Mouse (Mus musculus) left cerebral cortex, adult 8-10 months (tissue): ENCODE measurements at regions not wholly inside any gene's neighbourhood (a gene's known extent, or its start where the extent isn't known, plus 50 kb on each side); places are given as distances from the start of the nearest gene placed in this dataset.

Source experiments
- DNase-seq, 2 experiments: peaks; one replicate each; pipeline ENCODE4 v3.0.0; 2022; ENCODE audit warnings: low spot score in 2 of 2

DNA sequence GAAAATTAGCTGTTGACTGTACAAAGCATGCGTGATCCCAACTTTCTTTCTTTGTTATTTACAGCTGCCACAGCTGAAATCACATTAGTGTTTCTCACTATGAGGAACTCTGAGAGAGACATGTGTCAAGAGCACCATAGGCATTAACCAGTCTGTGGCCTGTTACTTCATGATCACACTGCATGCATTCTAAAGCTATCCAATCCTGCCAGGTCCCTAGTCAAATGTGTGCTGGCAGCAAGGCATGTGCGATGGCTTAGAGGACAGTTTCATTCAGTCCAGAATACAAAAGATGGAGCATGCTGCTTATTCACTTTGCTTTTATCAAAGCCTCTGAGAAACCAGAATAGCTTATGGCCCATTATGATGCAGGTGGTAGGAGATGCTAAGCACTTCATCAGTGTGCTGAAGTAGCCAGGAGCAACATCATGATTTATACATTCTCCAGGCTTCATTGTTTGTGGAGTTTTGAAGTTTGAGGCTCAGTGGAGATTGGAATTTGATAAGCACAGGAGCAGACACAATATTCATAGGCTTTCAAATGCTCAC, 882.9 kb upstream of the Lrrn3 start:
- no peak for DNase-seq

DNA sequence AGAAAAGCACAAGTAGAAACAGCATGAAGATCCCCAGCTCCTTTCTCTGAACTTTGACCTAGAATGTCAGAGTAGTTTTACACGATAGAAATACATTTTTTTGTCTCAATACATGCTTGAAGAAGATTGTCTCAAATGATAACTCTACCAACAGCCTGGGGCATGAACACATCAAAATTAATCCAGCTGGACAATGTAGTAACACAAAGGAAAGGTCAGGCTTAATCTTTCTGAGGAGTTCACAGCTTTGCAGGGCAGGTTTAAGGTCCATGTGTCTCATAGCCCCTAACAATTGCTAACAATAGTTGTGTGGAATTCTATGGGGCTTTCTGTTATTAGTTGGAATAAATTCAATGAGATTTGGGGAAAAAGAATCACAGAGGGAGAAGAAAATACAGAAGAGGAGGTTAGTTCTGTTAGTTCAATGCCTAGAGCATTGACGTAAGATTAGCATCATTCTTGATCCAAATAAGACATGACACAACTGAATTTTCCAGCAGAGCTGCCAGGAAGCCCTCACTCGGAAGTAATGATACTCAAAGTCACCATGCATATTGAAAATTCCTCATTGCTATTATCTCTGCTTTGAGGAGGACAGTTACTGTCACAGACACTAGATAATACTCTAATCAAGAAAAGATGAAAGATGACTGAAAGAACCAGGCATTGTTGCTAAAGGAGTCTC, 852.9 kb upstream of the Lrrn3 start:
- DNase-seq, result no peak

- no peak for DNase-seq
Measured at GRCm38 (mm10) chr12:42306429-42306828, 820.2 kb upstream of the Lrrn3 start.

DNA sequence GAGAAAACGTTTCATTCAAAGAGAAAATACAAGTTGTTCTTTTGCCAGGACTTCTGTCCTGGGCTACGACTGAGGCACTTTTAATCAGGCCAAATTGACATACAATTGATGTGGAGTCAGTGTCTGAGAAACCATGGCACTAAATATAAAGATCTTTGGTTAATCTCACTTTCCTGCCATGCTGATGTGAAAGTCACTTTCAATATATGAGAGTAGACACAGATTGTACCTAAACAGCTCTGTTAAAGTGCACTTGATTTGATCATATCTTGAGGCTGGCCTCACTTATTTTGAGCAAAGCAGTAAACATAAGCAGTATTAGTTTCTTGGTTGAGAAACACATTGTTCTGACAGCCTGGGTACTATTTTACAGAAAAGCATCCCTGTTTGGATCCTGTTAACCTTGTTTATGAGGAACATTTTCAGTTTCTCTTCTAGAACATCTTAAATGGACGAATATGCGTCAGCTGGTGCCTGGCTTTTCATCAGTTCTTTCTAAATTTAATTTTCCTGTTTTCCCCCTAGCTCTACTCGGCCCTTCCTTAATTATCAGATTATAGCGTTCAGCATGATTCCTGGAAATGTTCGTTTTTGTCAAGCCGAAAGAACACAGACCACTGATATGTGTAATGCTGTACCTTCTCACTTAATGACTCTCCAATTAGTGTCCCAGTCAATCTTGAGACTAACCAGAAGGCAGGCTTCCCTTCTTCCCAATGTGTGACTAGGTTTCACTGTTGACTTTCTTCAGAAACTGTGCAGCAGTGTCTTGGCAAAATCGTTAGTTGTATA, 791.2 kb upstream of the Lrrn3 start:
- no peak for DNase-seq

DNA sequence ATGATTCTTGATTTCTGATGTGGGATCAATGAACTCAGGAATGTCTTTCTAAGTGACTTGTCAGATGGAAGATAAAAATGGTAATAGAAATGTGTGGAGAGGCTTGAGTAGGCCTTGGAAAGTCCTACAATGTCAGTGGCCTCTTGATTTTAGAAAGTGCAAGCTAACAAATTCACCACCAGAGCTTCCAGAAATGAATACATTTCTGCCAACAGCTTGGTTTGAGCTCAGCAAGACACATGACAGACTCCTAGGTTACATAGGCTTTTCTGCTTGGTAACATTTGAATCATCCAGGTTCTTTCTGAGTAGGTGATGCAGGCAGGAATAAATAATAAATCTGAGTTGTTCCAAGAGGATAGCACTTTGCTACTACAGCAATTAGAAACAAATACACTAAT, 764.2 kb upstream of the Lrrn3 start:
- no peak for DNase-seq

- no peak for DNase-seq
Measured at GRCm38 (mm10) chr12:42229235-42229634, 743.0 kb upstream of the Lrrn3 start.

DNA sequence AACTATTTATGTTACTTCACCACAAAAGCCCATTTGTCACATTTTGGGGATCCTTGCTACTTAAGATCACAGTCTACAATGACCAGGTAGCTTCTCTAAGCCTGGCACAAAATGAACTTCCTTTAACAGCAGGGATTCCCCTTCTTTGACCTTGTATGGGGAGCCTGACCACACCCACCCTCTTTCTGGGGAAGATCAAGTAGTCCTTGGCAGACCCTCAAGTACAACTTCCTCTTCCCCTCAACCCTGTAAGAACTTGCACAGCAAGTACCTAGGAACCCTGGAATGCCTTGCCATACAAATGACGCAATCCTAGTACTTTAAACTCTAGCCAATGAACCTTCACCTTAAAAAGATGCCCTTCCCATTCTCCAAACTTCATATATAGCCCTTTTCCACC, 695.4 kb upstream of the Lrrn3 start:
- no peak for DNase-seq

DNA sequence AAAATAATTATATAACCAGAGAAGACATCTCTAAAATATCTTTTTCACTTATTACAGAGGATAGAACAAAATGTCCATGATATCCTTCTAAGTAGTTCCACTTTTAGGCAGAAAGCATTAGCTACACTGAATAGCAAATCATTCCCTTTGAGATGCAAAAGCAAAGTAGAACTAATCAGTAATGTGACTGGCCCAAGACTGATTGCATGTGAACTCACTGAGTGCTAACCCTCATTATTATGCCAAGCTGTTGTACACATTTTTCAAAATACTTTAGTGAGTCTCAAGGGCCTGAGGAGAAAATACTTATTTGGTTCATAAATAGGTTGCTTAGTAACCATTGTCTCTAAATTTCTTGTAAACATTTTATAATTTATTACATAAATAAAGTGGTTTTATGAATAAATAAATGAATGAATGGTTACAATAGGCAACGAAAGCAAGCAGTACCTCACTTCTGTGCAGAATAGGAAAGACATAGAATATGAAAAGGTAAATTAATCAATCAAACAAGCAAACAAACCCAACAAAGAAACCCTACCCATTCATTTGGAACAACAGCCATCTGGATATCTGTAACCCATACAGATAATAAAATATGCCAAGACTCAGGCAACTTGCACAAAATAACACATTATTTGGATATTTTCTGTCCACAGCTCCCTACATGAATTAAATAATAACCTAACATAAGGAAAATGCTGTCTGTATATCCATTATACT, 693.9 kb upstream of the Lrrn3 start:
- DNase-seq, result no peak

DNA sequence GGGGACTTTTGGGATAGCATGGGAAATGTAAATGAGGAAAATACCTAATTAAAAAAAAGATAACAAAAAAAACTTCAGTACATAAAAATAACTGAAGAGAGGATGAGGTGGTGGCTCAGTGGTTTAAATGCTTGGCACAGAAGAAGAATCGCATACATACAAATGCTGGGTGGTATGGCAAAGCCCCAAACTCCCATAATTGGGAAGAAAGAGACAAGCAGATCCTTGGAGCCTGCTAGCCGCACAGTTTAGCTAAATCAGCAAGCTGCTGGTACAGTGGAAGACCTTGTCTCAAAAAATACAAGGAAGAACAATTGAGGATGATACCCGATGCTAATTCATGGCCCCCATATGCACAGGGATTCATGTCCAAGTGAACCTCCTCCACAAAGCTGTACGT, 661.7 kb upstream of the Lrrn3 start:
- DNase-seq, result no peak

DNA sequence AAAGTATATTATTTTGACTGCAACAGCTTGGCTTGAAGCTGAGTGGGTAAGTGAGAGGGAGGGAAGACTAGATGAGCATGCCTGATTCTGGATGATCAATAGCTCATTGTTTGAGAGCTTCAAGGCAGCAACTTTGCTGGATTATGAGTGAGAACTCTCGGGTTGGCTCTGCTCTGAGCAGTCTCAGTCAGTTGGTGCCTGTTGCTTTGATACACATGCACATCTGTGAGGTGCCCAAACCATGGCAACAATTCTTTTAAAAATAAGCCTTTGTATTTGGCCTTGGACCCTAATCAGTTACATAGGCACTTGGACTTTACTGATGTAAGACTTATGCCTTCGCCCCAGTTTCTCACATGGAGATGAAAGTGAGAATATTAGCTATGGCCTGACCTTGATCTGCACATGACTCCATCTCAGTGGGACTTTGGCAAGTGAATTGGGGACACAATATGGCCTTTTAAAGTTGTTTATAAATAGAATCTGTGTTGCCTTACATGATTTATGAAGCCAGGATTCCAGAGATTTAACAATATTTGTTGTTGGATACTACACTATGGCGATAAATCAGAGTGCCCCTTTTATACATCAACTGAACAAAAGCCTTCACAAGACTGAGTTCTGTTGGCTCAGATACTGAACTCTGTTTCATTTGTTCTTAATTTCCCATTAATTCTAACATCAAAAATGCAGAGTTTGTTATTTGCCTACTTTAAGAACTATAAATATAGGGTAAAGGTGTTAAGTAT, 652.6 kb upstream of the Lrrn3 start:
- DNase-seq, result no peak

- DNase-seq, result no peak
Measured at GRCm38 (mm10) chr12:42138177-42138576, 651.9 kb upstream of the Lrrn3 start.

GRCm38 (mm10) chr12:42137764-42138163, 651.5 kb upstream of the Lrrn3 start:
- DNase-seq, result peak in 1 of 2 experiments; percentile 9

DNA sequence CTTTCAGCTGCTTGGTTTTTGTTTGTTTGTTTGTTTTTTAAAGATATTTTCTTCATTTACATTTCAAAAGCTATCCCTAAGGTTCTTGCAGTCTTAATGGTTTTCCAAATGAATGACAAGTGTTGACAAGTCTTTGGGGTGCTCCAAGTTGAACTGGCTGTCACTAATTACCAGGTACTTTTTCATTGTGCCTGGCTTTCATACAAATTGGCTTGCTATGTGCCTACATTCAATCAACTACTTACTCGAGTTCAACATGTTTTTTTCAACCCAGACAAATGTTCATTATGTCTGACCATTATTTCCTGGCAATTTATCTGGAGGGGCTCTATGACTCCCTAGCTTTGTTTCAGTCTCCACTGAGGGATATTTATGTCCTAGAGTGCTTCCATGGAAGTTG, 614.0 kb upstream of the Lrrn3 start:
- no peak for DNase-seq

GRCm38 (mm10) chr12:42070401-42070800, 584.2 kb upstream of the Lrrn3 start:
- DNase-seq, result no peak

DNA sequence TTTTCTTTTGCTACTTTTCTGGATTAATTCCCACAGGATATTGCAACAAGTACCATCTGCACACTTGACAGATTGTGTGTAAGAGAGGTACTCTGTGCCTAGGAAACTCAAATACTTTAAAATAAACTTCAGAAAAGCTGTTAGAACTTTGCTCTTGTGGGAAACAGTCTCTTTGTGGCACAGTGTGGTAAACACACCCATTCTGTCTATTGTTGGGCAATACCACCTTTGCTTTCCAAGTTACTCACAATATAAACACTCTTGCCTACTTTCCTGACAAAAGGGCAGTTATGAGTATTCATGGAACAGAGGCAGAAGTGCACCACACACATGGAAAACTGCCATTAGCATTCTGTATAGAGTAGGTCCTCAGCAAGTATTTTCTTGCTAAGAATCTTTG, 577.5 kb upstream of the Lrrn3 start:
- DNase-seq, result no peak

DNA sequence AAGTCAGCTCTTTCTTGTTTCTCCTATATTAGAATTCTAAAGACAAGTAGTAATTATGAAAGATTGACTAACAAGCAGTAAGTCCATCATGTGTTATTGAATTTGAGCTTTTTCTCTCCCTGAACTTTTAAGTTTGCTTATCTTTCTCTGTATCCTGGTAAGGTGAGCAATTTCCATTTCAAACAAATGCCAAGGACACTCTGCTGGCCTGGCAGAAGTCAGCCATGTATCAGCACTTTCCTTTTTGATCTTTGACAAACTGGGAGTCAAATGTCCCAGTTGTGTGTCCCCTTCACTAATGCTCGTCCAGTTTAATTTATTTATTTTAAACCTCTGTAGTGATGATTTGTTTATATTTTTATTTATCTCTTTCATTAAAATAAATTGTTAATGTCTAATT, 562.8 kb upstream of the Lrrn3 start:
- DNase-seq, result no peak

GRCm38 (mm10) chr12:42027874-42028273, 541.6 kb upstream of the Lrrn3 start:
- no peak for DNase-seq

DNA sequence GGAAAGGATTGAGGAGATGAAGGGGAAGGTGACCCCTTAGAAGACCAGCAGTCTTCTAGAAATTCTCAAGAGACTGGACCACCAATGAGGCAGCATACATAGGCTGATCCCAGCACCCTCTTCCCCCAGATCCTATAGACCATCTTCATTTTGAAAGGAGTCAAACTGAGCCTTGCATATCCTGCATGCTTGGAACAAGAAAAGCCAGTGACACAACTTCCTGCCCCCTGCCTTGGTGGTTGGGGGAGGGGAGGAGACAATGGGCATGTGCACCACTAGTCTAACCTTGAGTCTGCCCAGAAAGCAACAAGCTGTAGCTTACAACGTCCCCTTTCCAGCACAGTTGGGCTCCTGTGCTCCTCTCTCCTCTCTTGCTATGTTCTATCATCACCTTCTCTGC, 531.3 kb upstream of the Lrrn3 start:
- DNase-seq, result no peak

DNA sequence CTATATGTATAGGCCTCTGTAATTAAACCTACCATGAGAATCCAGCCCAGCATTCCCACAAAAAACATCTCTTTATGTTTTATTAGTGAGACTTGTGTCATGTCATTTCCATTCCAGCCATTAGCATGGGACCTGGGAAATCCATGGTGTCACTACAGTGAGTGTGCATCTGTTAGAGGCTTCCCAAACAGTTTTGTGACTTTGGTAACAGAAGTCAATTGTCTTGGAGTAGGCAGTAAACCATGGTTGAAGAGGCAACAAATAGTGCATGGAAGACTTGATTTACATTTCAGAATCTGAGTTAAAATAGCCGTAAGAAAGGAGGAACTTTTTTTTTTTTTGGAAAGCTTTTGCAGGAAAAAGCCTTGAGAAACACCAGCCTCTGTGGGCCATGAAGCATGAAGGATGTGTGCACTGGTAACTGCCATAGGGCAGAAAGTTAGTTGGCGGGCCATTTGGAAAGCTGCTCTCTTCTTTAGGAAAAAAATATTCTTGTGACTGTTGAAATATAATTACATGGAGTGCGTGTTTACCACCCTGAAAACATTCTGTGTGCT, 522.7 kb upstream of the Lrrn3 start:
- DNase-seq, result no peak

DNA sequence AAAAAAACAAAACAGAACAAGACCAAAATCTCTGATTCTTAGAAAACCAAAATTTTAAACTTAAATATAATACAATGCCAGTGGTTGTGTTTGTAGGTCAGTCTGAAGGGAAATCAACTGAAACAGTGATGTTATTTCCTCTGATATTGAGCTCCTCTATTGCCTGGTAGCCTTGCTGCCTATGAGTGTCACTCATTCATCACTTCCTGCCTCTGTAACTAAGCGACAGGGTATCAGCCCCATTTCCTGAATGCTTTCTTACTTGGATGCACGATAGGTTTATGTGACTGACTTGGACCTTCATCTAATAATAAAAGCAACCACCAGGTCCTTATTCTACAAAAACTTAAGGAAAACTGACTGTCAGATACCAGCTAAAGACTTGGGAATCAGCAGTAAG, 520.7 kb upstream of the Lrrn3 start:
- no peak for DNase-seq
